Mouse (Mus musculus) lung, embryonic 15.5 days (tissue): Measurements from ENCODE around the gene Gng3. TPM values are rescaled to one million over a fixed set of nuclear protein-coding genes. Genes with fewer than 3 reads are reported as not detected.
A peak's percentile ranks its signal among the peaks of the same experiment; 100 is the strongest.

ENCODE experiments used
- ATAC-seq: fragments of 200-750 bp; cut with Nextera tagmentation; 2 replicates; pipeline ENCODE4 v1.8.0; 2017; ENCODE audit warnings: moderate number of reproducible peaks, borderline replicate concordance; ENCODE audit not compliant: low FRiP score, low TSS enrichment; ENCODE audit errors: extremely low read depth
- H3K27ac ChIP-seq: fragments of 300-500 bp; sonication (generic); 2 replicates; pipeline ENCODE4 v1.5.1; 2015; ENCODE audit warnings: moderate library complexity, mild to moderate bottlenecking, inconsistent platforms
- H3K27me3 ChIP-seq: fragments of 300-500 bp; sonication (generic); 2 replicates; pipeline ENCODE4 v1.6.1; 2015; ENCODE audit warnings: inconsistent platforms
- H3K36me3 ChIP-seq: fragments of 300-500 bp; sonication (generic); 2 replicates; pipeline ENCODE4 v1.6.1; 2015; ENCODE audit warnings: inconsistent platforms
- H3K4me1 ChIP-seq: fragments of 300-500 bp; sonication (generic); 2 replicates; pipeline ENCODE4 v1.6.1; 2015; ENCODE audit warnings: inconsistent platforms
- H3K4me2 ChIP-seq: fragments of 300-500 bp; sonication (generic); 2 replicates; pipeline ENCODE4 v1.6.1; 2015; ENCODE audit warnings: inconsistent platforms, mild to moderate bottlenecking, moderate library complexity
- H3K4me3 ChIP-seq: fragments of 300-500 bp; sonication (generic); 2 replicates; pipeline ENCODE4 v1.5.1; 2015; ENCODE audit warnings: mild to moderate bottlenecking, inconsistent platforms
- H3K9ac ChIP-seq: fragments of 300-500 bp; sonication (generic); 2 replicates; pipeline ENCODE4 v1.6.1; 2015; ENCODE audit warnings: inconsistent platforms
- H3K9me3 ChIP-seq: fragments of 300-500 bp; sonication (generic); 2 replicates; pipeline ENCODE4 v1.6.1; 2016; ENCODE audit warnings: inconsistent platforms
- WGBS: fragments of 180-500 bp; shearing (Covaris S2); methylation state at CpG from one replicate; pipeline ENCODE4 v1.1.7; 2015; 5-methylcytosine and 5-hydroxymethylcytosine counted together
- microRNA-seq: library from miRNA; unstranded; fragments of <30 nt; microRNA quantifications from one replicate; pipeline ENCODE4, GENCODE M21; 2016
- polyA plus RNA-seq: library from polyadenylated mRNA; unstranded; fragments of >200 nt; fragmentation: Nextera tagmentation; extraction: Ambion mirVana; gene quantifications from 2 replicates; pipeline ENCODE4 v1.2.1, GENCODE M21; 2015

Gng3 gene
- polyA plus RNA-seq, 1 experiment from 2014 or later: 2.5 TPM

GRCm38 (mm10) chr19:8798264-8798946, 40.6 kb downstream of the Gng3 start, which contains the start of gene Polr2g:
TSS of gene Polr2g (minus strand) at chr19:8798577.
- Histone ChIP-seq H3K36me3 (peaks cover 22% of the 10 kb centered on the region), H3K27ac (peak within 1 kb of the TSS; percentile 69), H3K4me2 (peak within 1 kb of the TSS; percentile 85), H3K4me3 (peak within 1 kb of the TSS; percentile 80), H3K9ac (peak within 1 kb of the TSS; percentile 83), H3K27me3 (no peaks in the 10 kb centered on the region), H3K4me1 (peaks cover 25% of the 10 kb centered on the region), H3K9me3 (no peaks in the 10 kb centered on the region)
- peak; percentile 73 for ATAC-seq
- WGBS: 1% methylated on average over 25 of the region's 25 CpGs

GRCm38 (mm10) chr19:8790171-8790570, 48.8 kb downstream of the Gng3 start:
- no peaks in the 10 kb centered on the region for H3K27me3 ChIP-seq
- WGBS: 69% methylated on average over 7 of the region's 7 CpGs
- no peak overlapping the region for H3K27ac ChIP-seq
- no peak overlapping the region for H3K9ac ChIP-seq
- H3K4me1 ChIP-seq: peaks cover 5% of the 10 kb centered on the region; the same call in 1 of the 2 replicates
- H3K4me3 ChIP-seq: no peak overlapping the region
- no peaks in the 10 kb centered on the region for H3K9me3 ChIP-seq
- no peak overlapping the region for H3K4me2 ChIP-seq
- H3K36me3 ChIP-seq: peaks cover 28% of the 10 kb centered on the region
- no peak for ATAC-seq

- Histone ChIP-seq H3K4me3 (no peak overlapping the region), H3K27me3 (no peaks in the 10 kb centered on the region), H3K4me2 (no peak overlapping the region), H3K4me1 (peaks cover 7% of the 10 kb centered on the region; the same call in 1 of the 2 replicates), H3K9me3 (no peaks in the 10 kb centered on the region), H3K36me3 (peaks cover 20% of the 10 kb centered on the region), H3K27ac (no peak overlapping the region), H3K9ac (no peak overlapping the region)
- 48% methylated on average over 1 of the region's 1 CpGs for WGBS
- no peak for ATAC-seq
These were observed 49.8 kb downstream of the Gng3 start for GRCm38 (mm10) chr19:8789171-8789570.

GRCm38 (mm10) chr19:8788521-8788920, 50.5 kb downstream of the Gng3 start:
- no peak overlapping the region for H3K4me2 ChIP-seq
- WGBS: 21% methylated on average over 3 of the region's 3 CpGs
- peaks cover 15% of the 10 kb centered on the region for H3K36me3 ChIP-seq
- no peak overlapping the region for H3K4me3 ChIP-seq
- no peaks in the 10 kb centered on the region for H3K9me3 ChIP-seq
- no peak overlapping the region for H3K9ac ChIP-seq
- no peak for ATAC-seq
- H3K27me3 ChIP-seq: no peaks in the 10 kb centered on the region
- peaks cover 7% of the 10 kb centered on the region; the same call in 1 of the 2 replicates for H3K4me1 ChIP-seq
- no peak overlapping the region for H3K27ac ChIP-seq

Small RNA genes within 50 kb of the gene (microRNA-seq; reads per million reads assigned to microRNA genes)
- gene Mir5136: 0.93 reads per million

Other genes with a start within 250 kb of the Gng3 start
- 0.09 and 0.24 TPM in 2 replicates for gene Slc22a8, start 247.9 kb downstream of the Gng3 start, polyA plus RNA-seq
- gene Slc22a6, start 221.2 kb downstream of the Gng3 start, polyA plus RNA-seq: 0.11 TPM in 2 replicates
- 0.08 and 0.14 TPM in 2 replicates for gene Chrm1, start 175.4 kb downstream of the Gng3 start, polyA plus RNA-seq
- gene Slc3a2, start 115.8 kb downstream of the Gng3 start, polyA plus RNA-seq: 87.1 and 89.7 TPM in 2 replicates
- gene Wdr74, start 103.4 kb downstream of the Gng3 start, polyA plus RNA-seq: 85.6 and 86.3 TPM in 2 replicates
- gene 1700092M07Rik, start 98.5 kb downstream of the Gng3 start, polyA plus RNA-seq: 2.0 and 2.1 TPM in 2 replicates
- gene Stx5a, start 97.8 kb downstream of the Gng3 start, polyA plus RNA-seq: 142 and 153 TPM in 2 replicates
- 184 and 198 TPM in 2 replicates for gene Nxf1, start 82.1 kb downstream of the Gng3 start, polyA plus RNA-seq
- gene Tmem223, start 68.2 kb downstream of the Gng3 start, polyA plus RNA-seq: 181 and 197 TPM in 2 replicates
- gene Tmem179b, start 64.7 kb downstream of the Gng3 start, polyA plus RNA-seq: 77.2 and 81.3 TPM in 2 replicates
- 30.5 and 31.5 TPM in 2 replicates for gene Taf6l, start 52.8 kb downstream of the Gng3 start, polyA plus RNA-seq
- gene Polr2g, start 40.6 kb downstream of the Gng3 start, polyA plus RNA-seq: 147 and 159 TPM in 2 replicates
- gene Zbtb3, start 36.6 kb downstream of the Gng3 start, polyA plus RNA-seq: 5.7 and 6.4 TPM in 2 replicates
- 54.8 and 57.2 TPM in 2 replicates for gene Ttc9c, start 19.9 kb downstream of the Gng3 start, polyA plus RNA-seq
- gene Hnrnpul2, start 19.2 kb downstream of the Gng3 start, polyA plus RNA-seq: 5.7 and 5.8 TPM in 2 replicates
- gene AC129217.1, start 9.4 kb downstream of the Gng3 start, polyA plus RNA-seq: not detected in 2 replicates
- gene Bscl2, start 1.7 kb downstream of the Gng3 start, polyA plus RNA-seq: 48.3 and 52.3 TPM in 2 replicates
- gene Lrrn4cl, start 11.6 kb upstream of the Gng3 start, polyA plus RNA-seq: 1.1 TPM in 2 replicates
- 153 and 158 TPM in 2 replicates for gene Ubxn1, start 32.3 kb upstream of the Gng3 start, polyA plus RNA-seq
- 58.5 and 60.2 TPM in 2 replicates for gene Uqcc3, start 41.7 kb upstream of the Gng3 start, polyA plus RNA-seq
- 70.5 and 72.7 TPM in 2 replicates for gene Lbhd1, start 44.5 kb upstream of the Gng3 start, polyA plus RNA-seq
- gene Gm49403, start 44.7 kb upstream of the Gng3 start, polyA plus RNA-seq: not detected in 2 replicates
- gene 1810009A15Rik, start 49.7 kb upstream of the Gng3 start, polyA plus RNA-seq: 81.5 and 93.7 TPM in 2 replicates
- not detected in 2 replicates for gene Gm49416, start 49.7 kb upstream of the Gng3 start, polyA plus RNA-seq
- gene Ints5, start 53.8 kb upstream of the Gng3 start, polyA plus RNA-seq: 45.8 and 50.1 TPM in 2 replicates
- gene Ganab, start 58.9 kb upstream of the Gng3 start, polyA plus RNA-seq: 122 and 123 TPM in 2 replicates
- 43.1 and 46.1 TPM in 2 replicates for gene B3gat3, start 81.2 kb upstream of the Gng3 start, polyA plus RNA-seq
- gene Rom1, start 90.2 kb upstream of the Gng3 start, polyA plus RNA-seq: 2.7 and 2.8 TPM in 2 replicates
- gene Eml3, start 90.4 kb upstream of the Gng3 start, polyA plus RNA-seq: 30.8 and 35.6 TPM in 2 replicates
- gene Mta2, start 102.7 kb upstream of the Gng3 start, polyA plus RNA-seq: 165 and 173 TPM in 2 replicates
- 28.4 and 29.7 TPM in 2 replicates for gene Tut1, start 114.7 kb upstream of the Gng3 start, polyA plus RNA-seq
- 420 and 427 TPM in 2 replicates for gene Eef1g, start 127.8 kb upstream of the Gng3 start, polyA plus RNA-seq
- 24.7 and 25.6 TPM in 2 replicates for gene Ahnak, start 150.1 kb upstream of the Gng3 start, polyA plus RNA-seq
- gene Scgb1a1, start 248.8 kb upstream of the Gng3 start, polyA plus RNA-seq: 5.1 and 8.7 TPM in 2 replicates